ENCODE assay signal across 8 mouse cellular contexts in the genomic region with DNA sequence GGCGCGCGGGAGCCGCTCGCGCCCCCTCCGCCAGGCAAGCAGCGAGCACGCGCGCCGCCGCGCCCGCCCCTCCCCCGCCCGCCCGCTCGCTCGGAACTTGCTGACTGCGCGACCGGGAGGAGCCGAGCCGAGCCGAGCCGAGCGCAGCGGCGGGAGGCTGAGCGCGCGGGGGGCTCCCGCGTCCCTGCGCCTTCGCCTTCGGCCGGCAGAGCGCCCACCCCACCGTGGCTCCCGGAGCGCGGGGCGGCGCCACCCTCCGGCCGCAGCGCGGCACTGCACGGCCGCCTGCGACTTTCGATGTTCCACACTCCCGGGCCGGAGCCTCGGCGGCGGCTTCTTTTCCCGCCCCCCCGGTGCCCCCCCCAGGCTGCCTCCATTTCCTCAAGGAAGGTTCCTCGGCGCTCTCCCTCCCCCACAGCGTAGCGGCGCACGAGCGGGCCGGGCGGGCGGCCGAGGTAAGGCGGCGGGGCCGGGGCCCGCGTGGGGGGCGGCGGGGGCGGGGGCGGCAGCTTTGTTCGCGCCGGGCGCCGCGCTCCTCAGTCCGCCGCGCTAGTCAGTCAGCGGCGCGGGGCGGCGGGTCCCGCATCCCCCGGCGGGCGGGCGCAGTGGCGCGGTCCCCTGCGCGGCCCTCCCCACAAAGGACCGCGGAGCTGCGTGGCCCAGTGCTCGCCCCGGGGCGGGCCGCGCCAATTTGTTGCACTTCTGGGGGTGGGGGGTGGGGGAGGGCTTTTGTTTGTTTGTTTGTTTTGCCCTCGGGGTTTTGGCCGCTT. TPM values are rescaled to one million over a fixed set of nuclear protein-coding genes. Genes with fewer than 3 reads are reported as not detected.
DNase-seq lines count a peak whose midpoint lies in the region; ATAC-seq lines count a peak whose summit lies in the region.

No protein-coding gene starts in this region.

- ATAC-seq in forebrain, embryonic 15.5 days (replicated peaks): peak; percentile 96
- ATAC-seq in lung, embryonic 15.5 days (ENCODE audit: borderline replicate concordance, extremely low read depth, low FRiP score, low TSS enrichment): peak; percentile 94

- no peaks in the 10 kb centered on the region for H3K36me3 ChIP-seq in forebrain, embryonic 15.5 days
- no peaks in the 10 kb centered on the region for H3K36me3 ChIP-seq in lung, embryonic 15.5 days

- peak overlapping the region; percentile 97 for H3K27ac ChIP-seq in forebrain, embryonic 15.5 days (replicated peaks)
- peak overlapping the region; percentile 99 for H3K27ac ChIP-seq in lung, embryonic 15.5 days

- H3K4me3 ChIP-seq in forebrain, embryonic 15.5 days: peak overlapping the region; percentile 80
- peak overlapping the region; percentile 84 for H3K4me3 ChIP-seq in lung, embryonic 15.5 days

- H3K4me2 ChIP-seq in forebrain, embryonic 15.5 days (replicated peaks): peak overlapping the region; percentile 48
- peak overlapping the region; percentile 59 for H3K4me2 ChIP-seq in lung, embryonic 15.5 days

- under 1% methylated on average over 75 of the region's 114 CpGs for WGBS in forebrain, embryonic 15.5 days
- under 1% methylated on average over 55 of the region's 114 CpGs for WGBS in lung, embryonic 15.5 days

- peak; percentile 58 for DNase-seq in ES-CJ7 (ENCODE audit: low read depth, low spot score)
- peak; percentile 79 for DNase-seq in cerebellum, adult 11 months
- peak; percentile 58 for DNase-seq in heart, postnatal 25 days (ENCODE audit: low spot score)
- peak; percentile 58 to 83 for DNase-seq in layer of hippocampus, adult 8-10 months (ENCODE audit: low spot score in 2 of 2)
- DNase-seq in ovary, postnatal 10 days (ENCODE audit: low spot score): peak; percentile 64
- DNase-seq in thymus, postnatal 10 days (ENCODE audit: low spot score in 2 of 2): peak; percentile 74 to 84

- H3K27me3 ChIP-seq in forebrain, embryonic 15.5 days: no peaks in the 10 kb centered on the region
- H3K27me3 ChIP-seq in lung, embryonic 15.5 days: no peaks in the 10 kb centered on the region

- peaks cover 32% of the 10 kb centered on the region for H3K4me1 ChIP-seq in forebrain, embryonic 15.5 days
- H3K4me1 ChIP-seq in lung, embryonic 15.5 days: peaks cover 35% of the 10 kb centered on the region

- H3K9ac ChIP-seq in forebrain, embryonic 15.5 days (replicated peaks): peak overlapping the region; percentile 97
- H3K9ac ChIP-seq in lung, embryonic 15.5 days: peak overlapping the region; percentile 98

- no peaks in the 10 kb centered on the region for H3K9me3 ChIP-seq in forebrain, embryonic 15.5 days
- H3K9me3 ChIP-seq in lung, embryonic 15.5 days: no peaks in the 10 kb centered on the region

- intact Hi-C loops in heart, postnatal 25 days (cut with DNase I): no loop called here

RNA-seq across cellular contexts. Expression of gene Ube2e3, which starts 1.2 kb away (rescaled TPM):
- polyA plus RNA-seq in forebrain, embryonic 15.5 days (2015; fragmentation: Nextera tagmentation; extraction: Ambion mirVana): 259 and 261 TPM in 2 replicates
- total RNA-seq in heart, postnatal 25 days (2021): 10 to 100 TPM; 49.0 to 49.3 TPM
- 100 to 1,000 TPM in 2 of 4 experiments, 10 to 100 TPM in 2; 91.5 to 107 (median 98.4) TPM for total RNA-seq in layer of hippocampus, adult 8-10 months (2022)
- 168 and 176 TPM in 2 replicates for polyA plus RNA-seq in lung, embryonic 15.5 days (2015; fragmentation: Nextera tagmentation; extraction: Ambion mirVana)

Comparison
In these comparisons a context has a peak if more than half of its experiments do, and no peak if none do; other contexts are left out.
1. Peak in every context shown above with its lines: DNase-seq, ATAC-seq, H3K4me3 ChIP-seq and H3K27ac ChIP-seq.